Mouse (Mus musculus) intestine, embryonic 16.5 days (tissue): ENCODE results near the gene Tpsab1. TPM values are rescaled to one million over a fixed set of nuclear protein-coding genes. Genes with fewer than 3 reads are reported as not detected.

Experiments used
- polyA plus RNA-seq: library from polyadenylated mRNA; unstranded; fragments of >200 nt; fragmentation: Nextera tagmentation; extraction: Ambion mirVana; gene quantifications from 2 replicates; pipeline ENCODE4 v1.2.1, GENCODE M21; 2015

The Tpsab1 gene
- polyA plus RNA-seq, 1 experiment from 2014 or later: 0.22 TPM

Other genes with a start within 250 kb of the Tpsab1 start
- gene Telo2, start 229.6 kb downstream of the Tpsab1 start, polyA plus RNA-seq: 32.1 and 32.3 TPM in 2 replicates
- gene Ptx4, start 224.8 kb downstream of the Tpsab1 start, polyA plus RNA-seq: 0.20 and 0.24 TPM in 2 replicates
- 21.8 and 23.5 TPM in 2 replicates for gene Clcn7, start 212.2 kb downstream of the Tpsab1 start, polyA plus RNA-seq
- 0.15 and 0.18 TPM in 2 replicates for gene Ccdc154, start 183.1 kb downstream of the Tpsab1 start, polyA plus RNA-seq
- gene Gm38655, start 170.1 kb downstream of the Tpsab1 start, polyA plus RNA-seq: 1.3 and 1.6 TPM in 2 replicates
- gene BC003965, start 161.0 kb downstream of the Tpsab1 start, polyA plus RNA-seq: 35.1 and 39.7 TPM in 2 replicates
- 4.8 and 5.3 TPM in 2 replicates for gene Unkl, start 157.2 kb downstream of the Tpsab1 start, polyA plus RNA-seq
- 40.6 and 45.8 TPM in 2 replicates for gene Gnptg, start 105.4 kb downstream of the Tpsab1 start, polyA plus RNA-seq
- 33.1 and 37.0 TPM in 2 replicates for gene Tsr3, start 105.4 kb downstream of the Tpsab1 start, polyA plus RNA-seq
- 2.5 and 4.0 TPM in 2 replicates for gene Baiap3, start 89.2 kb downstream of the Tpsab1 start, polyA plus RNA-seq
- 430 and 478 TPM in 2 replicates for gene Ube2i, start 70.9 kb downstream of the Tpsab1 start, polyA plus RNA-seq
- 0.39 and 0.62 TPM in 2 replicates for gene Prss34, start 47.2 kb downstream of the Tpsab1 start, polyA plus RNA-seq
- not detected in 2 replicates for gene Prss28, start 36.9 kb downstream of the Tpsab1 start, polyA plus RNA-seq
- gene Prss29, start 26.9 kb downstream of the Tpsab1 start, polyA plus RNA-seq: not detected in 2 replicates
- gene Tpsb2, start 20.7 kb upstream of the Tpsab1 start, polyA plus RNA-seq: 3.7 and 4.5 TPM in 2 replicates
- gene Tpsg1, start 23.7 kb upstream of the Tpsab1 start, polyA plus RNA-seq: 26.3 and 28.6 TPM in 2 replicates
- gene Cacna1h, start 88.2 kb upstream of the Tpsab1 start, polyA plus RNA-seq: 2.2 and 3.0 TPM in 2 replicates
- not detected in 2 replicates for gene Tekt4, start 109.1 kb upstream of the Tpsab1 start, polyA plus RNA-seq
- 0.78 and 1.0 TPM in 2 replicates for gene Sstr5, start 151.7 kb upstream of the Tpsab1 start, polyA plus RNA-seq
- 3.6 and 4.3 TPM in 2 replicates for gene Sox8, start 225.1 kb upstream of the Tpsab1 start, polyA plus RNA-seq
- gene Lmf1, start 233.5 kb upstream of the Tpsab1 start, polyA plus RNA-seq: 39.1 and 40.6 TPM in 2 replicates